Mouse (Mus musculus) cerebellum, adult 9-11 months (tissue): ENCODE measurements around the gene Hoxd4.

ENCODE experiments used
- DNase-seq: peaks from one replicate; pipeline ENCODE4 v3.0.0; 2022

Hoxd4 gene

GRCm38 (mm10) chr2:74679980-74680379 is 31.7 kb upstream of the Hoxd4 start:
- no peak for DNase-seq

GRCm38 (mm10) chr2:74680561-74681398 is 30.9 kb upstream of the Hoxd4 start:
- DNase-seq: no peak

GRCm38 (mm10) chr2:74681594-74682531 is 29.9 kb upstream of the Hoxd4 start:
- no peak for DNase-seq

- DNase-seq: no peak
These were observed 28.9 kb upstream of the Hoxd4 start for GRCm38 (mm10) chr2:74682796-74683195.

- no peak for DNase-seq
These were observed 28.2 kb upstream of the Hoxd4 start for GRCm38 (mm10) chr2:74683471-74683951.

GRCm38 (mm10) chr2:74684106-74684505 is 27.6 kb upstream of the Hoxd4 start:
- no peak for DNase-seq

- no peak for DNase-seq
These were observed 26.6 kb upstream of the Hoxd4 start for GRCm38 (mm10) chr2:74685059-74685603.

GRCm38 (mm10) chr2:74686301-74686987 is 25.3 kb upstream of the Hoxd4 start:
- no peak for DNase-seq

- DNase-seq: no peak
These were observed 24.6 kb upstream of the Hoxd4 start for GRCm38 (mm10) chr2:74686988-74687697.

- DNase-seq: no peak
These were observed 23.8 kb upstream of the Hoxd4 start for GRCm38 (mm10) chr2:74687698-74688555.

- DNase-seq: no peak
These were observed 22.7 kb upstream of the Hoxd4 start for GRCm38 (mm10) chr2:74688795-74689573.

- DNase-seq: no peak
These were observed 22.0 kb upstream of the Hoxd4 start for GRCm38 (mm10) chr2:74689574-74690337.

GRCm38 (mm10) chr2:74690338-74690716 is 21.4 kb upstream of the Hoxd4 start:
- no peak for DNase-seq

GRCm38 (mm10) chr2:74691022-74691951 is 20.4 kb upstream of the Hoxd4 start, which contains the start of gene Hoxd10:
Gene Hoxd10 (plus strand): TSS chr2:74691924.
- no peak for DNase-seq

GRCm38 (mm10) chr2:74691995-74692807 is 19.5 kb upstream of the Hoxd4 start:
- no peak for DNase-seq

- no peak for DNase-seq
These were observed 18.8 kb upstream of the Hoxd4 start for GRCm38 (mm10) chr2:74692808-74693431.

GRCm38 (mm10) chr2:74693432-74693827 is 18.3 kb upstream of the Hoxd4 start:
- no peak for DNase-seq
